In the genomic region with DNA sequence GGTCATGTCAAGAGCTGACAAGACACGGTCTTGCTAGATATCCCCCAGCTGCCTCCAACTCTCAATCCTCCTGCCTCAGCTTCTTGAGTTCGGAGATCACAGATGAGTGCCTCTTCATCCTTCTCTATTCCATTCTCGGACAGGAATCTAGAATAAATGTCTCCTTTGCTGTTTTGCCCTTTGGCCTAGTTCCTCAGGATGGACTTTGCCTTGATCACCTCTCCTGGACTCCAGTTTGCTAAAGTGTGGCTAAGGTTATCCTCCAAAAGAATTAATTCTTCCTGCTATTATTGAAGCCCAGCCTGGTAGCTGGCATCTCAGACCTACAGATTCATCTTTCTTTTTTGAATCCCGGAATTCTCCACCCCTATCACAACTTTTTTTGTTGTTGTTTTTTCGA, we compare ENCODE assay signal across 15 mouse cellular contexts.
"Had no signal": no experiment of that assay in that cellular context is flagged by ENCODE, and none has a peak within 500 bp of the region (broad histone marks: within the 10 kb centered on the region; RNA-seq: fewer than 3 reads in every experiment).

No protein-coding gene starts in this region.

- H3K27ac ChIP-seq: intestine, embryonic 15.5 days; layer of hippocampus, adult 2 months; limb, embryonic 10.5 days; limb, embryonic 13.5 days; liver, embryonic 12.5 days; liver, embryonic 15.5 days had no signal

- H3K4me3 ChIP-seq: intestine, embryonic 15.5 days; layer of hippocampus, adult 2 months; limb, embryonic 10.5 days; limb, embryonic 13.5 days; liver, embryonic 12.5 days; liver, embryonic 15.5 days had no signal

- H3K9me3 ChIP-seq: intestine, embryonic 15.5 days; limb, embryonic 10.5 days; limb, embryonic 13.5 days; liver, embryonic 12.5 days; liver, embryonic 15.5 days had no signal

- H3K4me2 ChIP-seq: intestine, embryonic 15.5 days; limb, embryonic 13.5 days; liver, embryonic 12.5 days; liver, embryonic 15.5 days; midbrain, embryonic 11.5 days had no signal

- ATAC-seq: hindbrain, embryonic 16.5 days; intestine, embryonic 15.5 days; liver, embryonic 12.5 days had no signal

- H3K9ac ChIP-seq: intestine, embryonic 15.5 days; limb, embryonic 13.5 days; liver, embryonic 12.5 days; liver, embryonic 15.5 days had no signal

- H3K27me3 ChIP-seq: intestine, embryonic 15.5 days; limb, embryonic 13.5 days; liver, embryonic 12.5 days; liver, embryonic 15.5 days had no signal

- H3K36me3 ChIP-seq: intestine, embryonic 15.5 days; limb, embryonic 10.5 days; limb, embryonic 13.5 days; liver, embryonic 12.5 days; liver, embryonic 15.5 days had no signal

- DNase-seq: layer of hippocampus, adult 9-11 months; lung, adult 2 months; lung, postnatal 14 days; lung, postnatal 4 days; midbrain, embryonic 14.5 days; thymus, adult 18-20 months; thymus, postnatal 36 days had no signal
